Mouse (Mus musculus) CD8-positive naive resting alpha-beta T cell, adult 2 months (primary cell): ENCODE data around the gene Perm1.
A peak's percentile ranks its signal among the peaks of the same experiment; 100 is the strongest.

Experiments used
- DNase-seq, 2 experiments: peaks; one replicate each; pipeline ENCODE4 v3.0.0; 2022; ENCODE audit warnings: low read depth in 2 of 2, low spot score in 2 of 2

The Perm1 gene

GRCm38 (mm10) chr4:156200623-156201475 lies 14.8 kb upstream of the Perm1 start, which contains the start of gene Isg15:
TSS of gene Isg15 (minus strand) at chr4:156200818.
- peak; percentile 24 to 49 for DNase-seq

- no peak for DNase-seq
These were observed 13.2 kb upstream of the Perm1 start for GRCm38 (mm10) chr4:156202462-156202893.

DNA sequence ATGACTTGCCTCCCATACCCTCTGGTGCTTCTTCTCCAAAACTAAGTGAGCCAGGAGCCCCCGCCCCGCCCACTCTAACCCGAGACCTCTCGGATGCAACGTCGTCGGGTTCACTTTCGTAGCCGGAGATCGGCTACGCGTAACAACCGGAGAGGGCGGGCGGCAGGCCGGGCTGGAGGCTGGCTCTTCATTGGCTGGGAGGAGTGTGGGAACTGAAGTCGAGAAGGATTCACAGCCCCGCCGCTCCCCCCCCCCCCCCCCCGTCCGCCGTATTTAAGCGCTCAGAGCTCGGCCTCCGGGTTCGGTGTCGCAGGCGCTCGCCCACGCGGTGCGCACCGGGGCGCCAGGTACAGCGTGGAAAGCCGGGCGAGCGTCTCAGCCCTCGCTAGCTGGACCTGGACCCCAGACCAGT lies 12.7 kb upstream of the Perm1 start, which contains the start of gene AW011738:
Gene AW011738 (plus strand): TSS at position 304 of the 412 bp plus-strand sequence.
- peak; percentile 26 to 36 for DNase-seq

GRCm38 (mm10) chr4:156203413-156204131 lies 12.1 kb upstream of the Perm1 start:
- peak in 1 of 2 experiments; percentile 21 for DNase-seq

- DNase-seq: no peak
These were observed 6.8 kb upstream of the Perm1 start for GRCm38 (mm10) chr4:156208872-156209271.

- DNase-seq: no peak
These were observed 5.6 kb upstream of the Perm1 start for GRCm38 (mm10) chr4:156209963-156210635.

- no peak for DNase-seq
These were observed 2.5 kb upstream of the Perm1 start for GRCm38 (mm10) chr4:156213134-156213533.

DNA sequence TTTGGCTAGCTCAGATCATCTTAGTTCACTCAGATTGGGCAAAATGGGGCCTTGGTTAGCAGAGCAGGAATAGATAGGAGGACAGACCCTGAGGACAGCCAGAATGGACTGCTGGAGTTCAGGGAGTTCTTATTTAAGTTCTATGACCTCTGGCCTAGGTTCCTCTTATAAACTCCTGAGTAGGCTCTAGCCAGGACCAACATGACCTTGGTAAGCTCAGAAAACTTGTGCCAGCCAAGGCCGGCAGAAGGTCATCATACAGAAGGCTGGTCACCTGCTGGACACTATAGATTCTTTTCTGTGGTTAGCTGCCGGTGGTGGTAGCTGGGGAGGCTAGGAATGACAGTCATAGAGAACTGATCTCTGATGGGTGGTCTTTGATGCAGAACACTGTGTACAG lies 528 bp downstream of the Perm1 start:
- no peak for DNase-seq

DNA sequence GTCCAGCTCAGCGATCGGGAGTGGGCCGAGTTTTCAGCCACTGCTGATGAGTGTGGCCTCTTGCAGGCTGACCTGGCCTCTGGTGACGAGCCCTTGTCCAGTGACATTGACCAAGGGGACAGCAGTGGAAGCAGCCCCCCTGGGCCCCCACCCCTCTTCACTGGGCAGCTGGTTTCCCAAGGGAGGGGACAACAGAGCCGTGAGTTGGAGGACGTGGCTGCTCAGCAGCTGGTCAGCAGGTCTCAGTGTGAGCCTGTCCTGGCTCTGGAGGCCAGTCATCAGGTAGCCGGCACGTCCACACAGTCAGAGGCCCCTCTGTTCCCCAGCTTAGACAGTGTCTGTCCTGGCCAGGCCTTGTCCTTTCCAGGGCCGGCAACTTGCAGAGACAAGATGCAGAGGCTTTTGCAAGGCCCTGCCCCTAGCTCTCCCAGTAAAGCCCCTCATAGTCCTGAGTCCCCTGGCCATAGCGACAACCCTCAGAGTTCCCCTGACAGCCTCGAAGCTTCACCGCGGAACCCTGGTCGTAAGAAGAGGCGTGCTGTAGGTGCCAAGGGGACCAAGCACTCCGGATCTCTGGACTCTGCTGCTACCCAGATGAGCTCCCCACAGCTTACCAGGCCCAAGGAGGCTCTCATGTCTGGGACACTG lies 1.5 kb downstream of the Perm1 start:
- DNase-seq: no peak

DNA sequence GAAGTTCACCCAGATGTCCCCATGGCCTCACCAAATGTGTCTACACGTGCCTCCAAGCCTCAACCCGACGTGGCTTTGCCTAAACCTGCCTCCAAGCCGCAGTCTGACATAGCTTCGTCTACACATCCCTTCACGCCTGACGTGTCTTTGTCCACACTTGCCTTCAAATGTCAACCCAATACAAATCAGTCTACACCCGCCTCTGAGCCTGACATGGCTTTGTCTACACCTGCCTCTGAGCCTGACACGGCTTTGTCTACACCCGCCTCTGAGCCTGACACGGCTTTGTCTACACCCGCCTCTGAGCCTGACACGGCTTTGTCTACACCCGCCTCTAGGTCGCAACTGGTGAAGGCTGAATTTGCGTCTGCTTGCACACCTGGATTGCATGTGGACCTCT lies 2.2 kb downstream of the Perm1 start:
- no peak for DNase-seq

GRCm38 (mm10) chr4:156219936-156220335 lies 4.3 kb downstream of the Perm1 start:
- no peak for DNase-seq

DNA sequence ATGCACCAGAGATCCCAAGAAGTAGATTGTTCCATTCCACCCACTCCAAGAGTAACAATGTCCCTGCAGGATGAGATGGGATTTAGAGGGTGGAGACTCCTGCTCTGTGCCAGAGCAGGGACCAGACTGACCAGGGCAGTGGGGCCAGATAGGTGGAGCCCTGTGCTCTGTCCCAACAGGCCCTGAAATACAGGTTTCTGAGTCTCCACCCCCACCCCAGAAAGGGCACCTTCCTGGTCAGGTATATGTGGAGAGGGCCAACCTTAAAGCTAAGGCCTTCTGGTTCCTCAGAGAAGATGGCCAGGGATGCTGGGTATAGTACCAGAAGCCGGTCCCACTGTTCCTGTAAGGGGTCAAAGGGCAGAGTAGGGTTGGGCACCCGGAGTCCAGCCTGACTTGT lies 8.6 kb downstream of the Perm1 start:
- no peak for DNase-seq

DNA sequence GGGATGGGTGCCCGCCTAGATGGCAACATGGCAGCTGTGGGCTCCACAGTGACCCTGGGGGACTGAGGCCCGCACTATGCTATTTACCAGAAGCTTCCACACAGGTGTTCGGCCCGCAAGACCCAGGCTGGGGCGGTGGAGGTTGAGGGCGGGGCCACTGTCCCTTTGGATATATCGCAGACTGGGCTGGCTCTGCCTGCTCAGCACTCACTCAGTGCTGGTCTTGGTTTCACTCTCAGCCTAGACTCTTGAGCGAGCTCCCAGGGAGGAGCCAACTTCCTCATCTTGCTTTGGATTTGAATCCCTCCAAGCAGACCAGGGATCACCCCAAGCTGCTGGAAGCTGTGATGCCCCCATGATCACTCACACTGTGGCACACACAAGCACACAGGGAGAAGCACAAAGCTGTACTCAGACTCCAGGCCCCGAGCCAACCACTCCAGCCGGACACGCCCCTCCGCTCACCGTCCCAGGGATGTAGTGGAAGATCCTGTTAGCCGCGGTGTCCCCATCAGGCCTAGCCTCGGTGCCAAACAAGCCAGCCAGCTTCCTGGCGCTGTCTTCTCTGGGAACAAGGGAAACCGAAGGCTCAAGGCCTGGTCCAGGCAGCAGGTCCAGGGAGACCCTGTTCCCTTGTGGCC lies 12.2 kb downstream of the Perm1 start:
- DNase-seq: no peak

DNA sequence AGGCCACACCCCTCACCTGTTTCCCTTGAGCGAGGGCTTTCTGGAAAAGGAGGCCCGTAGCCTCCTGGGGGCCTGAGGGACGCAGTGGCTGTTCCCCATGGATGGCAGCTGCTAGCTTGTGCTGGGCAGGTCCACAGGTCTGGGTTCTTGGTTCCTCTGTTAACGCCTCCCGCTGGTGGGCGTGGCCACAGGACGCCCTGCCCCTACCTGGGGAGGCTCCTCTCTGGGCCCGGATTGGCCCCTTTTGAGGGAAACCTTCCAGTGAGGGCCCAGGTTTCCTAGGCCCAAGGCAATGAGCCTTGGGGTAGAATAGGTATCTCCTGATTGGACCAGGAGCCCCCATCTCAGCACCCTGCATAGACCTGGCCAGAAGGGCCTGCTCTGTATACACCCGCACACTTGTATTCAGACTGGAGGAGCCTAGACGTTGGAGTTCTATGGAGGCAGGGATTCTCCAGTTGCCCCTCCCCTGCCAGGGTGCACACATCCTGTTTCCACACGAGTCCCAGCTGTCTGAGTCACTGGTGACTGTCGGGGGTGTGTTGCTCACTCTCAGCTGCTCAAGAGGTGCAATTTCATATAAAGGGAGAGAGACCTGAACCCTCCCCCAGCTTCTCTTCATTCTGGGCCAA lies 12.8 kb downstream of the Perm1 start:
- DNase-seq: no peak

GRCm38 (mm10) chr4:156234021-156234501 lies 18.4 kb downstream of the Perm1 start:
- no peak for DNase-seq

DNA sequence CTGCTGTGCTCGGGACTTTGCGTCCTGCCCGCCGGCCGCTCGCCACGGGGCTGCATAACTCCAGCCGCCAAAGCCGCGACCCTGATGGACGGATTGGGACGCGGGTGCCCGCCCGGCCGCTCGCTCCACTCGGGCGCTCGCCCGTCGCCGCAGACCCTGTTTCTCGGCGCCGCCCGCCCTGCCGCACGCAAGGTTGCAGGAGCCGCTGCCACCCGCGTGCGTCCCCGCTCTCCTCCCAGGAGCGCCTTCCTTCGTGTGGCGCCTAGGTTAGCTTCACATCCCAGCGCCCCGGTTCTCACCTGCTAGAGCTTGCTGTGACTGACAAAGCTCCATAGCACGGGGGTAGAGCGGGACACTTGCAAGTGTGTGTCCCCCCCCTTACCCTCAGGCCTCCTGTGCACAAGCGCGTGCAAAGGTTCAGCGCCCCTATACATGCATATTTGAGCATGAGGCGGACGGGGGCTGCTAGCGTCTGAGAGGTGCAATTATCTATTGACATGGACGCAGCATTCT lies 19.1 kb downstream of the Perm1 start, which contains the start of gene Plekhn1:
Gene Plekhn1 (minus strand): TSS at position 157 of the 513 bp plus-strand sequence.
- peak; percentile 40 to 59 for DNase-seq

- DNase-seq: no peak
These were observed 19.7 kb downstream of the Perm1 start for GRCm38 (mm10) chr4:156235360-156235770.

DNA sequence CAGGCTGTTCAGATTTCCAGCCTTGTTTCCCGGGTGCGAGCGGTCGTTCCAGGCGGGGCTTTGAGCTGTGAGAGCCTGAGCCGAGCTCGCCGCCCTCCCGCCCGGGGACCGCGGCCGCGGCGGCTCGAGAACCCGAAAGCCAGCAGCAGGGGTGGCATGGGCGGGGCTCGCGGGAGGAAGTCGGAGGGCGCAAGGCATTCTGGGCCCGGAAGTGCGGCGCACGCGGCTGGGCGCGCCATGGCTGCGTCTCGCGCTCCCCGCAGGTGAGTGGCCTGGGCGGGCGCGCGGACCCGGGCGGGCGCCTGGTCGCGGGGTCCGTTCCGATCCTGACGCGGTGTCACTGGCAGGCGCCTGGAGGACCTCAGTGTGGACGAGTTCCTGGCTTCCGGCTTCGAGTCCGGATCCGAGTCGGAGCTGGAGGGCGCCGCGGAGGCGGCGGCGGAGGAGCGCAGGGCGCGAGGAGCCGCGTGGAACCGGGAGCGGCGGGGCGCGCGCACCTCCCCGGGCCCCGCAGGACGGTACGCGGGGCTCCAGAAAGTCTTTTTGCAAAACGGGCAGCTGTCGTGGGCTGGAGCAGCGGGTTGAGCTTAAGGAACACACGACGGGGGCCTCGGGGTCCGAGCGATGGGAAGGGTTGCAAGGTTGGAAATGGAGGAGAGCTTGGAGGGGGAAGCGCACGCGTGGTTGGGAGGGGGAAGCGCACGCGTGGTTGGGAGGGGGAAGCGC lies 20.3 kb downstream of the Perm1 start, which contains the start of gene Noc2l:
Gene Noc2l (plus strand): TSS at position 203 of the 726 bp plus-strand sequence.
- peak; percentile 81 to 85 for DNase-seq
